Mouse (Mus musculus): ENCODE results near the gene Cnot11. TPM values are rescaled to one million over a fixed set of nuclear protein-coding genes. Genes with fewer than 3 reads are reported as not detected.

Cnot11 gene
- 10 to 100 TPM; 14.9 to 15.8 TPM for total RNA-seq (2023)

DNA sequence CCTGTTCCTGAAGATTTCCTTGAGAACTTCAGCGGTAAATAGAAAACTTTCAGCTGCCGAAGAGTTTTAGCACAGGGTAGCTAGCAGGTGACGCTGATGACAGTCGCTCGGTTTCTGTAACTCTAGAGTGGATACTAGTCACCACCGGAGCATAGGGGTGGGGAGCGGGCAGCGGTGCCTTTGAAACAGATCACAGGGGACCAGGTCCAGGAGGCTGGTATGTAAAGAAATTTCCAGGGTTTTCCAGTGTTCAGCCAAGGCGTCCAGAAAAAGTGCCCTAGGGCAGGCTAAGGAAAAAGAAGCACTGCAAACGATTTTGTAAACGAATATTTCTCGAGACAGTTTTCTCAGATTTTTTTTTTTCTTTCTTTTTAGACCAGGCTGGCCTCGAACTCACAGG lies at the start of gene Cnot11:
Cnot11 (plus strand) TSS at position 162 of the 400 bp plus-strand sequence.

GRCm38 (mm10) chr1:39577253-39577705 lies 42.5 kb downstream of the Cnot11 start, which contains the start of gene Rnf149:
Rnf149 (minus strand) TSS chr1:39577405.

Other genes with a start within 250 kb of the Cnot11 start
- gene Rpl31, start 167.2 kb upstream of the Cnot11 start, total RNA-seq (2023), result 1,000 to 10,000 TPM; 1,056 to 1,266 TPM
- 100 to 1,000 TPM; 292 to 336 TPM for gene Tbc1d8, start 56.2 kb upstream of the Cnot11 start, total RNA-seq (2023)
- gene Rnf149, start 42.4 kb downstream of the Cnot11 start, total RNA-seq (2023), result 100 to 1,000 TPM; 244 to 265 TPM
- gene Creg2, start 116.5 kb downstream of the Cnot11 start, total RNA-seq (2023), result under 1 TPM; 0.12 to 0.58 TPM
- gene Rfx8, start 186.0 kb downstream of the Cnot11 start, total RNA-seq (2023), result not detected